Mouse (Mus musculus) frontal cortex, adult (tissue): ENCODE data around the gene Zbtb2.

Experiments
- ATAC-seq: cut with Nextera tagmentation; 2 replicates; pipeline ENCODE4 v1.9.2; 2017; ENCODE audit warnings: mild to moderate bottlenecking, moderate library complexity, mixed read lengths; ENCODE audit not compliant: low TSS enrichment

The Zbtb2 gene

DNA sequence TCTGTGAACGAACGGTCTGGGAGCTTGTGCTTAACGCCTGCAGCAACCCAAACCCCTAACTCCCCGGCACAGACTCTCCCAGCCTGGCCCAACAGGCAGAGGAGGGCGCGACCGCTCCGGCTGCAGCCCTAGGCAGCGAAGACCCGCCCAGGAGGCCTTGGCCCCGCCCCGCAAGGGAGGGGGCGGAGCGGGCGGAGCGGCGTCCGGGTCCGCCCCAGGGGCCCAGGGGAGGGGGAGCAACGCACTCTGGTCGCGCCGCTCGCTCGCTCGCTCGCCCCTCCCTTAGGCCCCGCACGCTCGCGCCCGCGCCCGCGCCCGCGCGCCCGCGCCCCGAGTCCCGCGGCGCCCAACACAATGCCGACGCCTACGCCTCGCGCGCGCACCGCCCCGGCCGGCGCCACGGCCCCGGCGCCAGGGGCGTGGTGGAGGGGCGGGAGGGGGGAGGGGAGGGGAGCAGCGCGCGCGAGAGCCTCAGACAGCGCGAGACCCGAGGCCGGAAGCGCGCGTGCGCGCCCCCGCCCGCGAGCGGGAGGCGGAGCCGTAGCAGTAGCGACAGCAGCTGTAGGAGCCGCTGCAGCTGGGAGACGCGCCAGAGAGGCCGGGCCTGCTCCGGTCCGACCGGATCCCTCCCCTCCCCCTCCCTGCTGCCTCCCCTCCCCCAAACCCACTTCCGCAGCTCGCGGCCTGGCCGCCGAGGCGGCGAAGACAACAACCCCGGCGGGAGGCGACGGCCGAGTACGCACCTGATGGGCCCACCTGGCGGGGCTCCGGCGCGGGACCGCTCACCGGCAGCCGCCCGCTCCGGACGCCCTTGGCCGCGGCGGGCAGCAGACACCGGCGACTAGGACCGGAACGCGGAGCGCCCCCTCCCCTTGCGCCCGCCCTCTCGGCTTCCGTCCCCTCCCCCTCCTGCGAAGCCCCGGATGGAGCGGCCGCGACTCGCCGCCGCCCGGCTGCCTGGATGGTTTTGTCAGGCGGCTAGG lies 1.0 kb downstream of the Zbtb2 start:
- ATAC-seq = peak; percentile 70

DNA sequence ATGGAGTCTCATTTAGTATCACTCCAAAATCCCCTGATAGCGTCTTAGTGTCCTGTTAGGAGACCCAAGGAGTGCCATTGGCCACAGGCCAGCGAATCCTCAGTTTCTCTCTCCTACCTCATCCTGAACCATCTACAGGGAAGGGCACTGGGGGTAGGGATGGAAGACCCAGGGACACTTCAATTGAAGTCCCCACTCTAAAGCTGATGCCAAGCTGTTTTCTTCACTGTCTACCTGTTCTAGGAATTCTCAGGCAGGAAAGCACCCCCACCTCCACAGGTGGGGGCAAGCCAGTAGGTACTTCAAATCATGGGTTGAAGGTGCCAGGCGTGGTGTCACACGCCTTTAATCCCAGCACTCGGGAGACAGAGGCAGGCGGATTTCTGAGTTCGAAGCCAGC lies 3.7 kb downstream of the Zbtb2 start:
- ATAC-seq = no peak

DNA sequence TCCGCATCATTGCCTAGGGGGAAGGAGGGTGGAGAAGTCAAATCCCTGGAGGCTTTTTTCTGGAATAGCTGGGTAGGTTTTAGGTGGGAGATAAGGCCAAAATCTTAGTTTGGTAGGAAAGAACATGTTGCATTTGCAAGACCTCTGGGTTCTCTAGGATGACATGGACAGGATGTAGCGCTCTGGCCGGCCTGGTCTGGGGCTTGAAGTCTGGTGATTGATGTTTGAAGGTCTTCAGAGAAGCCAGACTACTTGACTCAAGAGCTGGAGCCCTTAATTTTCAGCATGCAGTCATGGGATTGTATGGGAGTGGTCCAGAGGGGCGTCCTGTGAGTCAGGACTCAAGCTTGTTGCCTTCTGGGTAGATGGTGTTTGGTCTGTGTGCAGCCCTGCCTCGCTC lies 7.2 kb downstream of the Zbtb2 start:
- ATAC-seq = no peak

DNA sequence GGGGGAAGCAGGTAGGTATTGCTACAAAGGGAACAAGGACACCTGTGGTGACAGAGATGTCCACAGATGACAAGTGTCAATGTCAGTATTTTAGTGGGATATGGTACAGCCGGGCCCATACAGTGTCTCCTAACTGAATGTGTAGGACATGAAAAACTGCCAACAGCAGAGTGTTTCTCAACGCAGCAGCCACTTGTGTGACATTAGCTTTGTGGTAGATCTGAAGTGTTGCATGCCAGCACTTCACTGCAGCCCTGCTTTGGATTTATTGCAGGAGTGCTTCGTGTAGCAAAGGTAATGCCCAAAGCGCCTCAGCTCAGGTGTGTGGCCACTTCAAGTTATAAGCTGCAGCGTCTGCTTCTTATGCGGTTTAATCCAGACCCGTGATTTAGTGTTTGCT lies 11.0 kb downstream of the Zbtb2 start:
- no peak for ATAC-seq

DNA sequence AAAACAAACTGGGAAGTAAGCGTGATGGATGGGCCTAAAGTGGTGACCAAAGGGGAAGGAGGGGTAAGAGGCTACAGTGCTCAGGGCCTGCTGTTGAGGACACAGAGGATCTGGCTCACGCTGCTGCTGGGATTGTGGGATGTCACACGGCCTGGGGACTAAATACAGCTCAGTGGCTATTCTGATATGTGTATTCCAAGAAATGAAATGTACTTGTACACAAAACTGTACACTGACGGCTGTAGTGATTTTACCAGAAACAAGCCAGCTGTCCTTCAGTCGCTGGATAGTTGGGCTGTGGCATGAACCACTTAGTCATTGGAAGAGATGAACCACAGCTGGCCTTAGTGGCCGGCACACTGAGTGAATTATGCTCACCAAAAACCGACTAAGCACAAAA lies 11.4 kb downstream of the Zbtb2 start:
- ATAC-seq = no peak

DNA sequence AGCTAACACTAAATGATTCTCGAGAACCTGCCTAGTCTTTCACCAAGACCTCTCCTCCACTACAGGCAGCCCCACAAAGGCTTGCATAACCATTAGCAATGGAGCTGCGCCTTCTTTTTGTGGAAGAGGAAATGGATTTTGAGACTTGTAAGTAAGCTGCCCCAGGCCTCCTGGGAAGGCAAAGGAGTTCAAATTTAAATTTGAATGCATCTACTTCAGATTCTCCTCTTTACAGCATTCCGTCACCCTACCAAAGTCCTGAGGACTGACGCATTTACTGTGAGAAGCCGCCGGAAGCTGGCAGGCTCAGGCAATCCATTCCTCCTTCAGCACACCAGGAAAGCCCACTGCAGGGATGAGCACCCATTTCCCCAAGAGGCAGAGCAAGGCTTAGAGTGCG lies 12.6 kb downstream of the Zbtb2 start:
- no peak for ATAC-seq

DNA sequence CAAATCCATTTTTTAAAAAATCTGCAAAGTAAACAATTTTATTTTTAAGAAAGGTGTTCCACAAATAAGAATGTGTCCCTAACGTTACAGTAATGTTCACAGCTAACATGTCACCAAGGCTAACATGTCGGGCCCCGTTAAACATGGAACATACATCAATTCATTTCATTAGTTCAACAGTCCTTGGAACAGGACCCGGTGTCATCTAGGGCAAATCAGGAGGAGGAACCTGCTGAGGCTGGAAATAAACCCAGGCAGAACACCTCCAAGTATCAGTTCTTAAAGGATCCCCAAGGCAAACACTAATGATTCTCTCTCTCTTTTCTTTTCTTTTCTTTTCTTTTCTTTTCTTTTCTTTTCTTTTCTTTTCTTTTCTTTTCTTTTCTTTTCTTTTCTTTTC lies 13.2 kb downstream of the Zbtb2 start:
- no peak for ATAC-seq

DNA sequence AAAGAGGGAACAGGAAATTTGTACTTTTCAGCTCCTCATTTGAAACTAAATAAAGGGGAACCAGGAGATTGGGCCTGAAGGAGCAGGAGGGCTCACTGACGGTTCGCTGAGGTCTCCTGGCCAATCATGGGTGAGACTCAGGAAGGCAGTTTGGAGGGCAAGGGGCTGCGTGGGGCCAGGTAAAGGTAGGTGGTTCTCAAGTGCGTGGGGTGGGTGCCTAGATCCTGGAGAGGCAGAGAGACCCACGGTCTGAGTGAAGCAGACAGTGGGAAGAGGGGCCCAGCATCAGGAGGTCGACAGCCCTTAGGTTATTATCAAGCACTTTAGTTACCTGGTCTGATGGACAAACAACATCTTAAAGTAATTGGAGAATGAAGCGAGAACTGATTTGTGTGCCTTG lies 13.7 kb downstream of the Zbtb2 start:
- ATAC-seq = no peak

DNA sequence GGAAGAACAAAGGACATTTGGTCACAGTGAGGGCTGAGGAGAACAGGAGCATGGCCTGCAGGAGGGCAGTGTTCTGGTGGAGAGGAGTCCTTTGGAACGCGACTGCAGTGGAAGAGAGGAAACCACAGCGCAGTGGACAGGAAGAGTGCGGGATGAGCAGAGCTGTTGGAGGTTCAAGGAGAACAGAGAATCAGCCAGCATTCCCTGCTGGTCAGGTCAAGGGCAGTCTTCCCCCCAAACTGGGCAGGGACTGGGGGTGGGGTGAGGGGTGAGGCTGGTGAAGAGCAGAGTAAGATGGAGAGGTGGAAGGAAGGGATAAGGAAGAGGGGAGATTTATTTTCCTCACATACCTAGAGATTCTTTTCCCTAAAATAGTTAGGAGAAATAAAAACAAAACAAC lies 14.3 kb downstream of the Zbtb2 start:
- no peak for ATAC-seq

DNA sequence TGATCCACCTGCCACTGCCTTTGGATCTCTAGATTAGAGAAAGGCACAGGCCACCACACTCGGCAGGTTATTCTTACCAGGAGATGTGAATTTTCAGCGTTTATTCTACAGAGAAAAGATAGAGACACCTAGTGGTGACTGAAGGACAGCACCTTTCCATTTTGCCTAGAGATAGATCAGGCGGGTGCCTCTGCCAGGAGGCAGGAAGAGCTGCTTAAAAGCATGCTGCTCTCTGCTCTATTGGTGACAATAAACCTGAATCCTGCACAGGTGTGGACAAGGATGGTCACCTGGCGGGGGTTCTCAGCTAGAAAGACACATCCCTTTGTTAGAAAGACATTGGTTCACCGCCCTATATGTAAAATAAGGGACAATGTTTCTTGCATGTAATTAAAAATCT lies 15.9 kb downstream of the Zbtb2 start:
- peak; percentile 91 for ATAC-seq

DNA sequence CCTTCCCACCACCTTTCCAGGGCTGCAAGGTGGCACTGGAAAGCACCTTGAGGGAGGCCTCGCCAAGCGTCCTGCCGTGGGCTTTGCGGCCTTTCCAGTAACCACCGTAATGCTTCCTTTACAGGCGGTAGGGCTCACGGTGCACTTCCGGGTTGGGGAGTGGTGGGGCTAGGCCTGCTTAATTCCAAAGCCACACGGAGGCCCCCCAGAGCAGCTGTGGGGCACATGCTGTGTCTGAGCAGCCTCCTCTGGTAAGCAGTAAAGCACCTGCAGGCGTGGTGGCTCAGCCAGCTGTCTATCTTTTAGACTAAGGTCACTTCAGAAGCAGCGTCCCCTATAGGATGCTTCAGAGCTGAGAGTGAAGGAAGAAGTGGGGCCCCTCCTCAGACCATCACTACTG lies 17.8 kb downstream of the Zbtb2 start:
- no peak for ATAC-seq

DNA sequence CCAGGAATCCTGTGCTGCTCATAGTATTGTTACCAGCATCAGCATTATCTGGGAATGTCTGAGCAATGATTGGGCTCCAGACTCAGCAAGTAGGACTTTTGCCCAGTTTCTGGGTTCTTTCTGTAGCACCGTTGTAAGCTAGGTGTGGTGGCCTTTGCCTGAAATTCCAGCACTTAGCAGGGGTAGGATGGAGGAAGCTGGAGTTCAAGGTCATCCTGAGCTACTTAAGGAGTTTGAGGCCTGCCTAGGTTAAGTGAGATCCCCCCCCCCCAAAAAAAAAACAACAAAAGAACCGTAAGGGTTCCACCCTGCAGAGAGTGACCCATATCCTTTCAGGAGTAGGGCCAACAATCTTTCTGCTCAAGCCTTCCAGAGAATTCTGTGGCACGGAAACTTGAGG lies 23.3 kb downstream of the Zbtb2 start:
- ATAC-seq = no peak

DNA sequence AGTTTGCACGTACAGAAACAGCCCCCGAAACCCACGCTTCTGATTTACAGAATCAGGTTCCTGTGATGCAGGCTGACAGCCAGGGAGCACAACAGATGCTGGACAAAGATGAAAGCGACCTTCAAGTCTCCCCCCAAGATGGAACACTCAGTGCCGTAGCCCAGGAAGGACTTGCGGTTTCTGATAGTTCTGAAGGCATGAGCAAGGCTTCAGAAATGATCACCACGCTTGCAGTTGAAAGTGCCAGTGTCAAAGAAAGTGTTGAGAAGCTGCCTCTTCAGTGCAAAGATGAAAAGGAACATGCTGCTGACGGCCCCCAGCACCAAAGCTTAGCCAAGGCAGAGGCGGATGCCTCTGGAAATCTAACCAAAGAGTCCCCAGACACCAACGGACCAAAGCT lies 30.5 kb downstream of the Zbtb2 start:
- no peak for ATAC-seq

DNA sequence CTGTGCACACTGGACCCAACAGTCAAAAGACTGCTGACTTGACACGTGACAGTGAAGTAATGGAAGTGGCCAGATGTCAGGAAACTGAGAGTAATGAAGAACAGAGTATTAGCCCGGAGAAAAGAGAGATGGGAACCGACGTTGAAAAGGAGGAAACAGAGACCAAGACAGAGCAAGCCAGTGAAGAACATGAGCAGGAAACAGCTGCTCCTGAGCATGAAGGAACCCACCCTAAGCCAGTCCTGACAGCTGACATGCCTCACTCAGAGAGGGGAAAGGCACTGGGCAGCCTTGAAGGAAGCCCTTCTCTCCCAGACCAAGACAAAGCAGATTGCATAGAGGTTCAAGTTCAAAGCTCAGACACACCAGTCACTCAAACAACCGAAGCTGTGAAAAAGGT lies 31.3 kb downstream of the Zbtb2 start:
- no peak for ATAC-seq

DNA sequence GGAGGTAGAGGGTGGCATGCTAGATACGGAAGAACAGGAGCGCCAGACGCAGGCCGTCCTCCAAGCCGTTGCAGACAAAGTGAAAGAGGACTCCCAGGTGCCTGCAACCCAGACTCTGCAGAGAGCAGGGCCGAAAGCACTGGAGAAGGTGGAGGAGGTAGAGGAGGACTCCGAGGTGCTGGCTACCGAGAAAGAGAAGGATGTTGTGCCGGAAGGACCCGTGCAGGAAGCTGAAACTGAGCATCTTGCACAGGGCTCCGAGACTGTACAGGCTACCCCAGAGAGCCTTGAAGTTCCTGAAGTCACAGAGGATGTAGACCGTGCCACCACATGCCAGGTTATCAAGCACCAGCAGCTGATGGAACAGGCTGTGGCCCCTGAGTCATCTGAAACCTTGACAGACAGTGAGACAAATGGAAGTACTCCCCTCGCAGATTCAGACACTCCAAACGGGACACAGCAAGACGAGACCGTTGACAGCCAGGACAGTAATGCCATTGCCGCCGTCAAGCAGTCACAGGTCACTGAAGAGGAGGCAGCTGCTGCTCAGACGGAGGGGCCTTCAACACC lies 31.9 kb downstream of the Zbtb2 start:
- no peak for ATAC-seq

DNA sequence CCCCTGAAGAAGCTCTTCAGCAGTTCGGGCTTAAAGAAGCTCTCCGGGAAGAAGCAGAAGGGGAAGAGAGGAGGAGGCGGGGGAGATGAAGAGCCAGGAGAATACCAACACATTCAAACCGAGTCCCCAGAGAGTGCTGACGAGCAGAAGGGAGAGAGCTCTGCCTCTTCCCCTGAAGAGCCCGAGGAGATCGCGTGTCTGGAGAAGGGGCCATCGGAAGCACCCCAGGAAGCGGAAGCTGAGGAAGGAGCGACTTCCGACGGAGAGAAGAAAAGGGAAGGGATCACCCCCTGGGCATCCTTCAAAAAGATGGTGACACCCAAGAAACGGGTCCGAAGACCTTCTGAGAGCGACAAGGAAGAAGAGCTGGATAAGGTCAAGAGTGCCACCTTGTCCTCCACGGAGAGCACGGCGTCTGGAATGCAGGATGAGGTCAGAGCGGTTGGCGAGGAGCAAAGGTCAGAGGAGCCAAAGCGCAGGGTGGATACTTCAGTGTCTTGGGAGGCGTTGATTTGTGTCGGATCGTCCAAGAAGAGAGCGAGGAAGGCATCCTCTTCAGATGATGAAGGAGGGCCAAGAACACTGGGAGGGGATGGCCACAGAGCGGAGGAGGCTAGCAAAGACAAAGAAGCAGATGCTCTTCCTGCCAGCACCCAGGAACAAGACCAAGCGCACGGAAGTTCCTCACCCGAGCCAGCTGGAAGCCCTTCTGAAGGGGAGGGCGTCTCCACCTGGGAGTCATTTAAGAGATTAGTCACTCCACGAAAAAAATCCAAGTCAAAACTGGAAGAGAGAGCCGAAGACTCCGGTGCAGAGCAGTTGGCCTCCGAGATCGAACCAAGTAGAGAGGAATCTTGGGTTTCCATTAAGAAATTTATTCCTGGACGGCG lies 33.3 kb downstream of the Zbtb2 start:
- peak; percentile 41; the same call in 1 of the 2 replicates for ATAC-seq

DNA sequence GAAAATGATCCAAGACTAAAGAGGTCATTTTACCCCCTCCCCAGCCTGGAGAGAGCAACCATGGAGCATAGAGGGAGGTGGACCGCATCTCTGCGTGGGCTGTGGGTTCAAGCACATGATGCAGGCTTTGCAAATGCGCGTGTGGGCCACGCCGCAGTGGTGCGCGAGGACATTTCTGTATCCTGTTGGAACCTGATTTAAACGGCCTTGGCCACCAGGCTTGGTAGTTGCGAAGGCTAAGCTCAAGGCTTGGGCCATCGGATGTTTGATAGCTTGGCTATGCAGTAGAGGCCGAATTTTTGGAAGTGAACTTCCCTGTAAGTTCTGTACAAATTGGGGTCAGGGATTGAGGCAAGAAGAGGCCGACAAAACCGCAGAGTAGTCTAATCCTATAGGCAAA lies 40.3 kb downstream of the Zbtb2 start:
- ATAC-seq = no peak

DNA sequence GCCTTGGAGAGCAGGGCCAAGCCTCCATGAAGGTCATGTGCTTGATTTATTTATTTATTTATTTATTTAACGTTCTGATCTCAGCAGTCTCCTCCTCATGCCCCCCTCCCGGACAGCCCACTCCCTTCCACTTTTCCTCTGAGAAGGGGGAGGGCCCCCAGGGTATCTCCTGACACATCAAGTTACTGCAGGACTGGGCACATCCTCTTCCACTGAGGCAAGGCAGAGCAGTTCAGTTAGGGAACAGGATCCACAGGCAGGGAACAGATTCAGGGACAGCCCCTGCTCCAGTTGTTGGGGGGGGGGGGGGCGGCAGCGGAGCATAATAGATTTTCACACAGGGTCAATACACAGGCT lies 40.8 kb downstream of the Zbtb2 start:
- ATAC-seq = no peak

DNA sequence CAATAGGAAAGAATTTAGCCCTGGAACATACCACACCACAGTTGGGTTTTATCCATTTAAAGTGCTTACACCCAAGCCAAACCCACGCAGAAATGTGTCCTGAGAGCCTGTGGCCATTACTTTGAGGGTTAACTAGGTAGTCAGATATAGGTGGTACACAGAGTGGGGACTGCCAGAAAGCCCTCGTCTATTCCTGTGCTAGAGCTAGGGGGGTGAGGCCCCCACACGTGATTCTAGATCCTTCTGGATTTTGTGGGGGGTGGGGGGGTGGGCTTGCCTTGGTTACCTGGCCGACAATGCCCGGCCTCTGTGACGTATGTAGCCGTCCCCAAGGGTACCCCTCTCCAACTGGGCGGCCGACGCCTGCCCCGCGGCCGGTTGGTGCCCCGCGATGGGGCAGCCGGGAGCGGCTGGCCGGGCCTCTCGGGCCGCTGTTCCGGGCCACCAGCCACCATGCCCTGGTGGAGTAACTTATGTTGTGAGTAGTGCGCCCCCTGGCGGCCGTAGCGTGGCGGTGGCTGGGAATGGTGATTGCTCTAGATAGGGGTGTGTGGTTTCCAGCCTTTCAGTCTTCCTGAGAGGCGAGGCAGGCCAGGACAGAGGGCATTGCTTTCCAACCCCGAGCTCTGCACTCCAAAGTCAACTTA lies 41.3 kb downstream of the Zbtb2 start:
- ATAC-seq = peak; percentile 95

DNA sequence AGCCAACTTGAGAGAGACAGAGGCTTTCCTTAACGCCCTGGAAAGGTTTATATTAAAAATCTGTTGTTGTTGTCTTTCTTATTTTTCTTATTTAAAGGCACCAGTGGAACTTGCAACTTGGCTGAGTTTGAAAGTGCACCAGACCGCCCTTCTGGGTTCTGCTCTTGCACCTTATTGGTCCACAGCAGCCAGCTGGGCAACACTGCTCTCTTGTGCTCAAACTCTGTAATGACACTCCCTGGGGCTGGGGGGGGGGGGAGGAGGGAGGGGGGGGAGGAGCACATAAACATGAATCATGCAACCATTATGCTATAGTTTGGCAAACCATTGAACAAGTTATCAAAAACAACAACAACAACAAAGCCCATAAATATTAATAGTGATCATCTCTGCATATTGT lies 46.5 kb downstream of the Zbtb2 start:
- ATAC-seq = peak; percentile 82

DNA sequence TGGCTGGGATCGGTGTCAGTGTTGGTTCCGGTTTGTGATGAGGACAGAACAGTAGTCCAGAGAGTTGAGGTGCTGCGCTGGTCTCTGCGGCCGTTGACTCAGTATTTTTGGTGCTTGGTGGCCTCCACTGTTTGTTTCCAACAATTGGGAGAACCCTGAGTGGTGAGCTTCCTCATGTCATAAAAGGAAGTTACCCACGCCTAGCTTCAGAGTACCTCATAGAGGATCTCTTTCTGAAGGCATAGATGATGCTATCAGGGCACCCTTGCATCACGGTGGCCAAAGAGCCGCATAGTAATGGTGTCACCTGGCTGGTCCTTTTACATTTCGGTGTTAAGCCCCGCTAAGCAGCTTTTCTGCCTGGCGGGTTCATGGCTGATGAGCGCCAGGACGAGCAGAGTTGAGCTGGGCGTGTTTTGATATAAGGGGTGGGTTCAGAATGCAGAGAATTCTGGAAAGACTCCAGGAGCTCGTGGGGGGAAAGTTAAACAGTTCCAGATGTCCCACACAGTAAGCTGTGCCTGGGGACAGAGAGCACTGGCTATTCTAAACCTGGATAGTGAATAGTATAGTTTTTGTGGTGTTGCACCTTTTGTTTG lies 48.9 kb downstream of the Zbtb2 start:
- no peak for ATAC-seq
